ENCODE assay signal across 18 mouse cellular contexts in genomic region chr6:144016929-144017328, GRCm38 (mm10).
"Had no signal": no experiment of that assay in that cellular context is flagged by ENCODE, and none has a peak within 500 bp of the region (broad histone marks: within the 10 kb centered on the region; RNA-seq: fewer than 3 reads in every experiment).

No protein-coding gene starts in this region.

- H3K9ac ChIP-seq: liver, embryonic 13.5 days; lung, embryonic 14.5 days; midbrain, embryonic 13.5 days; neural tube, embryonic 13.5 days; neural tube, embryonic 15.5 days had no signal

- H3K4me1 ChIP-seq: liver, embryonic 13.5 days; midbrain, embryonic 13.5 days; neural tube, embryonic 13.5 days; neural tube, embryonic 15.5 days had no signal

- H3K4me3 ChIP-seq: liver, embryonic 13.5 days; midbrain, embryonic 10.5 days; midbrain, embryonic 13.5 days; myocyte; neural tube, embryonic 13.5 days; neural tube, embryonic 15.5 days had no signal

- H3K4me2 ChIP-seq: liver, embryonic 13.5 days; lung, embryonic 14.5 days; midbrain, embryonic 13.5 days; neural tube, embryonic 13.5 days; neural tube, embryonic 15.5 days had no signal

- H3K36me3 ChIP-seq: liver, embryonic 13.5 days; neural tube, embryonic 15.5 days had no signal

- DNase-seq: liver, embryonic 13.5 days; lung, embryonic 14.5 days; lung, postnatal 10 days; lung, postnatal 4 days; retina, postnatal 1 day; right cerebral cortex, adult 18-20 months; right cerebral cortex, postnatal 25 days; right cerebral cortex, postnatal 4 days; spleen, adult 18-20 months; thymus, adult 18-20 months; thymus, postnatal 14 days; thymus, postnatal 36 days had no signal

- H3K27me3 ChIP-seq: liver, embryonic 13.5 days; midbrain, embryonic 13.5 days; neural tube, embryonic 13.5 days; neural tube, embryonic 15.5 days had no signal

- ATAC-seq: midbrain, embryonic 13.5 days; midbrain, embryonic 16.5 days had no signal

- H3K27ac ChIP-seq: liver, embryonic 13.5 days; midbrain, embryonic 10.5 days; midbrain, embryonic 13.5 days; neural tube, embryonic 13.5 days; neural tube, embryonic 15.5 days had no signal

- H3K9me3 ChIP-seq: liver, embryonic 13.5 days; midbrain, embryonic 10.5 days; midbrain, embryonic 13.5 days; neural tube, embryonic 13.5 days; neural tube, embryonic 15.5 days had no signal
